Mouse (Mus musculus) limb, embryonic 14.5 days (tissue): ENCODE results near the gene Tmem221. TPM values are rescaled to one million over a fixed set of nuclear protein-coding genes. Genes with fewer than 3 reads are reported as not detected.

ENCODE experiments used
- ATAC-seq: fragments of 200-750 bp; cut with Nextera tagmentation; 2 replicates; pipeline ENCODE4 v1.8.0; 2017; ENCODE audit warnings: low read depth, moderate number of reproducible peaks, moderate TSS enrichment; ENCODE audit not compliant: low FRiP score
- DNase-seq: peaks from one replicate; pipeline ENCODE4 v3.0.0-alpha.2; 2015; ENCODE audit warnings: low spot score
- H3K27ac ChIP-seq: fragments of 300-500 bp; sonication (generic); replicated peaks from 2 replicates; pipeline ENCODE4 v1.5.1; 2014; ENCODE audit warnings: low read depth, mild to moderate bottlenecking, low read length, moderate library complexity, mixed read lengths
- H3K27me3 ChIP-seq: fragments of 300-500 bp; sonication (generic); 2 replicates; pipeline ENCODE4 v1.6.1; 2014; ENCODE audit warnings: low read length, mixed read lengths; ENCODE audit not compliant: control insufficient read depth, insufficient read depth
- H3K36me3 ChIP-seq: fragments of 300-500 bp; sonication (generic); 2 replicates; pipeline ENCODE4 v1.6.1; 2014; ENCODE audit warnings: mild to moderate bottlenecking, low read length, moderate library complexity, mixed read lengths; ENCODE audit not compliant: control insufficient read depth, insufficient read depth
- H3K4me1 ChIP-seq: fragments of 300-500 bp; sonication (generic); 2 replicates; pipeline ENCODE4 v1.6.1; 2014; ENCODE audit warnings: antibody characterized with exemption, low read length, mixed read lengths; ENCODE audit not compliant: control insufficient read depth, insufficient read depth
- H3K4me2 ChIP-seq: fragments of 300-500 bp; sonication (generic); replicated peaks from 2 replicates; pipeline ENCODE4 v1.6.1; 2014; ENCODE audit warnings: low read depth, mild to moderate bottlenecking, low read length, moderate library complexity; ENCODE audit not compliant: severe bottlenecking
- H3K4me3 ChIP-seq: fragments of 300-500 bp; sonication (generic); replicated peaks from 2 replicates; pipeline ENCODE4 v1.5.1; 2014; ENCODE audit warnings: low read length
- H3K9ac ChIP-seq: fragments of 300-500 bp; sonication (generic); 2 replicates; pipeline ENCODE4 v1.6.1; 2014; ENCODE audit warnings: mild to moderate bottlenecking, low read depth, low read length, moderate library complexity; ENCODE audit not compliant: severe bottlenecking
- H3K9me3 ChIP-seq: fragments of 300-500 bp; sonication (generic); 2 replicates; pipeline ENCODE4 v1.6.1; 2016; ENCODE audit warnings: low read length; ENCODE audit not compliant: control insufficient read depth
- POLR2A ChIP-seq: fragments of 200-500 bp; IDR thresholded peaks from 2 replicates; pipeline ENCODE4 v1.8.0; 2012; ENCODE audit warnings: inconsistent platforms, mild to moderate bottlenecking, moderate library complexity, borderline replicate concordance; ENCODE audit not compliant: insufficient read depth, insufficient read length; ENCODE audit errors: extremely low read depth
- WGBS: fragments of 180-500 bp; shearing (Covaris S2); extraction: QIAGEN DNeasy Blood & Tissue Kit; methylation state at CpG from one replicate; pipeline ENCODE4 v1.1.7; 2014; 5-methylcytosine and 5-hydroxymethylcytosine counted together
- polyA plus RNA-seq, 2 experiments: library from polyadenylated mRNA; depleted of rRNA in 1 of 2; stranded (reverse) in 1 of 2; unstranded in 1 of 2; fragments of >200 nt; fragmentation: Nextera tagmentation in 1 of 2; extraction: Ambion mirVana in 1 of 2; gene quantifications; 2 replicates each; pipeline versions ENCODE4 v1.2.1 to v1.2.3; 2012 to 2014

Tmem221 gene
- polyA plus RNA-seq, 2 experiments: 0.34 to 0.89 TPM

- Histone ChIP-seq H3K9ac (no peak overlapping the region), H3K4me2 (no peak overlapping the region), H3K36me3 (no peaks in the 10 kb centered on the region), H3K27ac (no peak overlapping the region), H3K9me3 (no peaks in the 10 kb centered on the region), H3K4me1 (no peaks in the 10 kb centered on the region), H3K4me3 (no peak overlapping the region), H3K27me3 (peaks cover 31% of the 10 kb centered on the region)
- no peak for TF ChIP-seq POLR2A
- DNase-seq (no peak), ATAC-seq (no peak)
- WGBS: 80% methylated on average over 4 of the region's 4 CpGs
Observed at GRCm38 (mm10) chr8:71505979-71506378, 52.7 kb downstream of the Tmem221 start.

DNA sequence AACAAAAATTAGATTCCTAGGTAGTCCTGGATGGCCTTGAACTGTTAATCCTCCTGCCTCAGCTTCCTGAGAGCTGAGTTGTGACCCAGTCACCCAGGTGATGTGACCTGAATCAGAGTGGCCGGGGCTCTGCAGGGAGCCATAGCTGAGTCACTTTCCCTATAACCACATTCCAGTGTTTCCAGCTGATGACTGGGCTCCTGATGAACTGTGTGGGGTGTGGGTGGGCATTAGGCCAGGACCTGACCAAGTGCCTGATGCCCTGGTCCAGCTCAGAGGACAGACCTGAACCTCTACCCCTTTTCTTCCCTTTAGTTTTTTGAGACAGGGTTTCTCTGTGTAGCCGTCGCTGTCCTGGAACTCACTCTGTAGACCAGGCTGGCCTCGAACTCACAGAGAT lies 53.3 kb downstream of the Tmem221 start:
- WGBS: 95% methylated on average over 4 of the region's 4 CpGs
- H3K4me1 ChIP-seq: no peaks in the 10 kb centered on the region
- H3K9ac ChIP-seq: no peak overlapping the region
- H3K4me2 ChIP-seq: no peak overlapping the region
- H3K27me3 ChIP-seq: peaks cover 31% of the 10 kb centered on the region
- no peak overlapping the region for H3K27ac ChIP-seq
- ATAC-seq: no peak
- DNase-seq: no peak
- H3K36me3 ChIP-seq: no peaks in the 10 kb centered on the region
- H3K4me3 ChIP-seq: no peak overlapping the region
- H3K9me3 ChIP-seq: no peaks in the 10 kb centered on the region
- TF ChIP-seq POLR2A: no peak

DNA sequence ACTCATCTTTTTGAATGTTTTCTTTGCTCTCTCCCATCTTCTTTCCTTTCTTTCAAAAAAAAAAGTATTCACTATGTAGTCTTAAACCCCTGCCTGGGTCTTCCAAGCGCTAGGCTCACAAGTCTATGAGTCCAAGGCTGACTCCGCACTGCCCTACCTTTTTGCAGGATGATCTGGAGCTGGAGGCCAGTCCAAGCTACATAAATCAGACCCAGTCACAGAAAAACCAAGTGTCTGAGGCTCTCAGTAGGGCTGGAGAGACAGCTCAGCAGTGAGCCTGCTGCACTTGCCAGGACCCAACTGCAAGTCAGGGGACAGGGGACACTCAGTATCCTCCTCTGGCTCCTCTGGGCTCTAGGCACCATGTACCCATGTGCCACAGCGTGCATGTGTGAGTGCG lies 54.3 kb downstream of the Tmem221 start:
- no peaks in the 10 kb centered on the region for H3K9me3 ChIP-seq
- no peak for ATAC-seq

More for the DNA sequence above, 54.3 kb downstream of the Tmem221 start:
- H3K4me1 ChIP-seq: no peaks in the 10 kb centered on the region
- no peak overlapping the region for H3K4me3 ChIP-seq
- H3K27me3 ChIP-seq: peaks cover 31% of the 10 kb centered on the region
- H3K4me2 ChIP-seq: no peak overlapping the region
- H3K36me3 ChIP-seq: no peaks in the 10 kb centered on the region
- H3K27ac ChIP-seq: no peak overlapping the region
- TF ChIP-seq POLR2A: no peak
- H3K9ac ChIP-seq: no peak overlapping the region
- DNase-seq: no peak
- 87% methylated on average over 4 of the region's 4 CpGs for WGBS

Other genes with a start within 250 kb of the Tmem221 start
- gene Use1, start 192.0 kb downstream of the Tmem221 start, polyA plus RNA-seq (2012; rRNA removed): 158 and 189 TPM in 2 replicates
- 114 and 128 TPM in 2 replicates for gene Use1, start 192.0 kb downstream of the Tmem221 start, polyA plus RNA-seq (2014; fragmentation: Nextera tagmentation; extraction: Ambion mirVana)
- gene Ocel1, start 187.6 kb downstream of the Tmem221 start, polyA plus RNA-seq (2012; rRNA removed): 4.2 and 4.6 TPM in 2 replicates
- 3.8 and 4.3 TPM in 2 replicates for gene Ocel1, start 187.6 kb downstream of the Tmem221 start, polyA plus RNA-seq (2014; fragmentation: Nextera tagmentation; extraction: Ambion mirVana)
- 80.8 and 113 TPM in 2 replicates for gene Nr2f6, start 176.9 kb downstream of the Tmem221 start, polyA plus RNA-seq (2012; rRNA removed)
- gene Nr2f6, start 176.9 kb downstream of the Tmem221 start, polyA plus RNA-seq (2014; fragmentation: Nextera tagmentation; extraction: Ambion mirVana): 63.1 and 66.9 TPM in 2 replicates
- gene Ushbp1, start 163.1 kb downstream of the Tmem221 start, polyA plus RNA-seq (2012; rRNA removed): 15.7 and 16.7 TPM in 2 replicates
- 7.6 and 9.1 TPM in 2 replicates for gene Ushbp1, start 163.1 kb downstream of the Tmem221 start, polyA plus RNA-seq (2014; fragmentation: Nextera tagmentation; extraction: Ambion mirVana)
- 117 and 122 TPM in 2 replicates for gene Babam1, start 162.0 kb downstream of the Tmem221 start, polyA plus RNA-seq (2012; rRNA removed)
- gene Babam1, start 162.0 kb downstream of the Tmem221 start, polyA plus RNA-seq (2014; fragmentation: Nextera tagmentation; extraction: Ambion mirVana): 87.7 and 88.6 TPM in 2 replicates
- 60.7 and 70.5 TPM in 2 replicates for gene Ankle1, start 152.9 kb downstream of the Tmem221 start, polyA plus RNA-seq (2012; rRNA removed)
- gene Ankle1, start 152.9 kb downstream of the Tmem221 start, polyA plus RNA-seq (2014; fragmentation: Nextera tagmentation; extraction: Ambion mirVana): 17.0 and 21.8 TPM in 2 replicates
- gene Abhd8, start 95.2 kb downstream of the Tmem221 start, polyA plus RNA-seq (2012; rRNA removed): 72.6 and 88.1 TPM in 2 replicates
- 48.6 and 57.1 TPM in 2 replicates for gene Abhd8, start 95.2 kb downstream of the Tmem221 start, polyA plus RNA-seq (2014; fragmentation: Nextera tagmentation; extraction: Ambion mirVana)
- gene Mrpl34, start 93.9 kb downstream of the Tmem221 start, polyA plus RNA-seq (2012; rRNA removed): 62.3 and 70.6 TPM in 2 replicates
- gene Mrpl34, start 93.9 kb downstream of the Tmem221 start, polyA plus RNA-seq (2014; fragmentation: Nextera tagmentation; extraction: Ambion mirVana): 121 and 130 TPM in 2 replicates
- 101 and 127 TPM in 2 replicates for gene Dda1, start 89.7 kb downstream of the Tmem221 start, polyA plus RNA-seq (2012; rRNA removed)
- 94.6 and 99.6 TPM in 2 replicates for gene Dda1, start 89.7 kb downstream of the Tmem221 start, polyA plus RNA-seq (2014; fragmentation: Nextera tagmentation; extraction: Ambion mirVana)
- gene Ano8, start 72.9 kb downstream of the Tmem221 start, polyA plus RNA-seq (2012; rRNA removed): 37.2 and 43.3 TPM in 2 replicates
- gene Ano8, start 72.9 kb downstream of the Tmem221 start, polyA plus RNA-seq (2014; fragmentation: Nextera tagmentation; extraction: Ambion mirVana): 1.8 and 3.0 TPM in 2 replicates
- 41.6 and 59.5 TPM in 2 replicates for gene Gtpbp3, start 70.8 kb downstream of the Tmem221 start, polyA plus RNA-seq (2012; rRNA removed)
- 5.9 and 6.8 TPM in 2 replicates for gene Gtpbp3, start 70.8 kb downstream of the Tmem221 start, polyA plus RNA-seq (2014; fragmentation: Nextera tagmentation; extraction: Ambion mirVana)
- gene Plvap, start 47.1 kb downstream of the Tmem221 start, polyA plus RNA-seq (2012; rRNA removed): 59.8 and 77.7 TPM in 2 replicates
- gene Plvap, start 47.1 kb downstream of the Tmem221 start, polyA plus RNA-seq (2014; fragmentation: Nextera tagmentation; extraction: Ambion mirVana): 53.2 and 57.2 TPM in 2 replicates
- 1.3 and 1.6 TPM in 2 replicates for gene Ccdc194, start 33.2 kb downstream of the Tmem221 start, polyA plus RNA-seq (2012; rRNA removed)
- gene Ccdc194, start 33.2 kb downstream of the Tmem221 start, polyA plus RNA-seq (2014; fragmentation: Nextera tagmentation; extraction: Ambion mirVana): 0.57 and 1.2 TPM in 2 replicates
- gene Bst2, start 21.4 kb downstream of the Tmem221 start, polyA plus RNA-seq (2012; rRNA removed): 47.2 and 50.6 TPM in 2 replicates
- gene Bst2, start 21.4 kb downstream of the Tmem221 start, polyA plus RNA-seq (2014; fragmentation: Nextera tagmentation; extraction: Ambion mirVana): 12.4 and 16.5 TPM in 2 replicates
- 107 and 169 TPM in 2 replicates for gene Mvb12a, start 15.9 kb downstream of the Tmem221 start, polyA plus RNA-seq (2012; rRNA removed)
- gene Mvb12a, start 15.9 kb downstream of the Tmem221 start, polyA plus RNA-seq (2014; fragmentation: Nextera tagmentation; extraction: Ambion mirVana): 104 and 107 TPM in 2 replicates
- not detected in 2 replicates for gene Nxnl1, start 7.7 kb upstream of the Tmem221 start, polyA plus RNA-seq (2012; rRNA removed)
- 0.25 TPM in 1 of 2 replicates, not detected in the other for gene Nxnl1, start 7.7 kb upstream of the Tmem221 start, polyA plus RNA-seq (2014; fragmentation: Nextera tagmentation; extraction: Ambion mirVana)
- 87.8 and 133 TPM in 2 replicates for gene Slc27a1, start 10.0 kb upstream of the Tmem221 start, polyA plus RNA-seq (2012; rRNA removed)
- gene Slc27a1, start 10.0 kb upstream of the Tmem221 start, polyA plus RNA-seq (2014; fragmentation: Nextera tagmentation; extraction: Ambion mirVana): 24.3 and 25.9 TPM in 2 replicates
- 141 and 216 TPM in 2 replicates for gene Pgls, start 33.3 kb upstream of the Tmem221 start, polyA plus RNA-seq (2012; rRNA removed)
- 249 and 255 TPM in 2 replicates for gene Pgls, start 33.3 kb upstream of the Tmem221 start, polyA plus RNA-seq (2014; fragmentation: Nextera tagmentation; extraction: Ambion mirVana)
- 7.5 and 7.8 TPM in 2 replicates for gene Fam129c, start 38.8 kb upstream of the Tmem221 start, polyA plus RNA-seq (2012; rRNA removed)
- 2.9 and 3.3 TPM in 2 replicates for gene Fam129c, start 38.8 kb upstream of the Tmem221 start, polyA plus RNA-seq (2014; fragmentation: Nextera tagmentation; extraction: Ambion mirVana)
- gene Colgalt1, start 52.1 kb upstream of the Tmem221 start, polyA plus RNA-seq (2012; rRNA removed): 240 and 285 TPM in 2 replicates
- gene Colgalt1, start 52.1 kb upstream of the Tmem221 start, polyA plus RNA-seq (2014; fragmentation: Nextera tagmentation; extraction: Ambion mirVana): 114 and 116 TPM in 2 replicates
- gene Unc13a, start 112.9 kb upstream of the Tmem221 start, polyA plus RNA-seq (2012; rRNA removed): 0.28 and 0.39 TPM in 2 replicates
- 0.91 and 0.97 TPM in 2 replicates for gene Unc13a, start 112.9 kb upstream of the Tmem221 start, polyA plus RNA-seq (2014; fragmentation: Nextera tagmentation; extraction: Ambion mirVana)
- gene Jak3, start 117.4 kb upstream of the Tmem221 start, polyA plus RNA-seq (2012; rRNA removed): 8.0 and 11.1 TPM in 2 replicates
- 5.2 and 5.3 TPM in 2 replicates for gene Jak3, start 117.4 kb upstream of the Tmem221 start, polyA plus RNA-seq (2014; fragmentation: Nextera tagmentation; extraction: Ambion mirVana)
- gene Insl3, start 130.3 kb upstream of the Tmem221 start, polyA plus RNA-seq (2012; rRNA removed): 1.8 and 2.5 TPM in 2 replicates
- 1.7 TPM in 1 of 2 replicates, not detected in the other for gene Insl3, start 130.3 kb upstream of the Tmem221 start, polyA plus RNA-seq (2014; fragmentation: Nextera tagmentation; extraction: Ambion mirVana)
- gene B3gnt3, start 142.9 kb upstream of the Tmem221 start, polyA plus RNA-seq (2012; rRNA removed): 1.1 and 1.5 TPM in 2 replicates
- 0.67 and 0.77 TPM in 2 replicates for gene B3gnt3, start 142.9 kb upstream of the Tmem221 start, polyA plus RNA-seq (2014; fragmentation: Nextera tagmentation; extraction: Ambion mirVana)
- 10.4 and 11.0 TPM in 2 replicates for gene Fcho1, start 166.8 kb upstream of the Tmem221 start, polyA plus RNA-seq (2012; rRNA removed)
- gene Fcho1, start 166.8 kb upstream of the Tmem221 start, polyA plus RNA-seq (2014; fragmentation: Nextera tagmentation; extraction: Ambion mirVana): 3.3 and 3.6 TPM in 2 replicates